Mouse (Mus musculus): Measurements from ENCODE around the gene Abca4.
"Not testable (repeated sequence)": the region's sequence is repeated elsewhere in the genome, so short reads cannot be mapped to it uniquely, and the experiment has no call there.

Abca4 gene

GRCm38 (mm10) chr3:122210846-122211245 is 166.6 kb downstream of the Abca4 start:
- no peak for DNase-seq (ENCODE audit: low spot score in 2 of 2)

GRCm38 (mm10) chr3:122211446-122212125 is 167.3 kb downstream of the Abca4 start:
- DNase-seq (ENCODE audit: low spot score in 2 of 2), result peak; percentile 52 to 54

DNA sequence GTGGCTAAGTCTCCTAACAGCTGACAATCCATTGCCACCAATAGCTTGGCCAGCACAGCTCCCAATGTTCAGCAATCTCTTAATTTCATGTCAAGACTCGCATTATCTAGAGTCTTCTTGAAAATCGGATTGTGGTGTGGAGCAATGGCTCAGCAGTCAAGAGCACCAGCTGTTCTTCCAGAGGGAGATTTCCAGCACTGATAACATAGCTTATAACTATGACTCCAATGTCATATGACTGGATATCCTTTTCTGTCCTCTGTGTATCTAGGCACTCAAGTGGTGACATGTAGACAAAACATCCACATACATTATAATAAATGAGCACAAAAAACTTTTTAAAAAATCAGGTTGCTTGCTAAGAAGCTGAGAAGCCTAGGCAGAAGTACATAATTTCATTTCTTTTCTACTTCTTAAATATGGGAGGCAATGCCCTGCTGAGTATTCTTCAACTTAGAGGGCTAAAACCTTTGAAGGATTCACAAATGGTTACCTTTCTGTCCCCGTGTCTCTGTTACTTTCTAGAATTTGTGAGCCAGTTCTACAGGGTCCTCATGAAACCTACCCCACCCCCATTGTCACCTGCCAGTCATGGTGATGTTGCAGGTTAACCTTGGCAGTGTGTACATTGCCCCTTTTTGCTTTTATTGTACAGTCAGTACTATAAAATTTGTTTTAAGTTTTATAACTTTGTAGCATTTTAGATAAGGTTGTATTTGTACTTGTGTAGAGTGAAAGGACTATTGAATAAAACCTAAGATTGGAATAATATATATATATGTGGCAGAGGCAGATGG is 177.2 kb downstream of the Abca4 start:
- no peak for DNase-seq (ENCODE audit: low spot score in 2 of 2)

DNA sequence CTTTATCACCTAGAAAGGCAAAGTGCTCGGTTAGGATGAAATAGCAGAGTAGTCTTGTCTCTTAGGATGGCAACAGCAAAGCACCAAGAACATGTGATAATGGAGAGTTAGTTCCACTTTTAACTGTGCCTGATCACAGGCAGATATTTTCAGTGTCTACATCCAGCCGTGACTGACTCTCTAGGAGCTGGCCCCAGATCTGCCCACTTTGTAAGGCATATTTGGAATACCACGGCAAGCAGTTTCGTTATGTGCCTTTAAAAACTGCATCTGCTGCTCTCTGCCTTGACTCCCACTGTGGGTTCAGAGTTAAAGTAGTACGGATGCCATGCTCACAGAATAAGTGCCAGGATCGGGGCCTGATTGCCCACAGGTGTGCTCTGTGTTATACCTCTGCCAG is 182.7 kb downstream of the Abca4 start:
- DNase-seq (ENCODE audit: low spot score in 2 of 2), result not testable (repeated sequence)

Measured in urinary bladder, postnatal 36 days (tissue).